Mouse (Mus musculus): ENCODE results near the gene Cnbp. TPM values are rescaled to one million over a fixed set of nuclear protein-coding genes. Genes with fewer than 3 reads are reported as not detected.
A peak's percentile ranks its signal among the peaks of the same experiment; 100 is the strongest.

The Cnbp gene
- total and polyA plus RNA-seq, 3 experiments: 201 to 879 (median 652) TPM

- Histone ChIP-seq H3K4me3 (ENCODE audit: control insufficient read depth in 1 of 2, insufficient read depth in 1 of 2, low read depth in 2 of 2, low read length in 2 of 2) (no peak overlapping the region), H3K9ac (ENCODE audit: control insufficient read depth, low read depth, low read length, poor library complexity, severe bottlenecking) (no peak overlapping the region), H3K36me3 (ENCODE audit: control insufficient read depth in 1 of 2, insufficient read depth in 2 of 2, low read length in 2 of 2) (no peaks in the 10 kb centered on the region), H3K27ac (ENCODE audit: control insufficient read depth, low read depth, low read length) (no peak overlapping the region), H3K79me2 (ENCODE audit: control insufficient read depth, insufficient read depth, low read length, poor library complexity) (no peaks in the 10 kb centered on the region), H3K4me1 (ENCODE audit: control insufficient read depth in 1 of 2, insufficient read depth in 2 of 2, low read length in 2 of 2) (peaks cover 3 to 7% of the 10 kb centered on the region in 2 experiments; a peak in 3 of 4 replicates), H3K27me3 (ENCODE audit: control insufficient read depth in 1 of 2, insufficient read depth in 2 of 2, low read length in 2 of 2) (no peaks in the 10 kb centered on the region; a peak in 1 of 4 replicates), H3K9me3 (replicated peaks; ENCODE audit: insufficient read depth, low read length) (no peaks in the 10 kb centered on the region)
- TF ChIP-seq MYC (IDR thresholded peaks at IDR 0.05; ENCODE audit: low read depth, low read length) (no peak), UBTF (IDR thresholded peaks at IDR 0.05; ENCODE audit: borderline replicate concordance, insufficient read depth, low read depth, low read length) (no peak), TAL1 (IDR thresholded peaks at IDR 0.05; ENCODE audit: low read length) (no peak), ZC3H11A (IDR thresholded peaks at IDR 0.05; ENCODE audit: low read depth, low read length) (no peak), POLR2A (IDR thresholded peaks at IDR 0.05; ENCODE audit: control insufficient read depth in 1 of 2, insufficient read depth in 1 of 2, low read depth in 1 of 2, low read length in 2 of 2, poor library complexity in 1 of 2) (no peak), NRF1 (IDR thresholded peaks at IDR 0.05; ENCODE audit: insufficient read depth, low read depth, low read length, poor library complexity, severe bottlenecking) (no peak)
- no peak for DNase-seq (ENCODE audit: low read depth, low spot score)
Observed at GRCm38 (mm10) chr6:87875083-87875482, 24.2 kb upstream of the Cnbp start.

DNA sequence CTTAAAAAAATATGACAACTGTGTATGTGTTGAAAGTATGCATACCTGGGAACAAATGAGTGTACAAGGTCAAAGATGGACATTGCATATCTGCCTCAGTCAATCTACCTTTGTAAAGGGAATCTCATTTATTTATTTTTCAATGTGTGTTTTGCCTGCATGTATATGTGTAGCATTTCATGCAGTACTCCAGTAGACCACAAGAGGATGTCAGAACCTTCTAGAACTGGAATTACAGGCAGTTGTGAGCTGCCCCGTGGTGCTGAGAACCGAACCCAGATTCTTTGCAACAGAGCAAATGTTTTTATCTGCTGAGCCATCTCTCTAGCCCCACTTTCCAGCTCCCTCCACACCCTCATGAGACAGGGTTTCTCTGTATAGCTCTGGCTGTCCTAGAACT is 23.1 kb upstream of the Cnbp start:
- H3K27ac ChIP-seq (ENCODE audit: control insufficient read depth, low read depth, low read length): no peak overlapping the region
- no peaks in the 10 kb centered on the region for H3K79me2 ChIP-seq (ENCODE audit: control insufficient read depth, insufficient read depth, low read length, poor library complexity)

GRCm38 (mm10) chr6:87873104-87873503 is 22.2 kb upstream of the Cnbp start:
- Histone ChIP-seq H3K36me3 (ENCODE audit: control insufficient read depth in 1 of 2, insufficient read depth in 2 of 2, low read length in 2 of 2) (peaks cover 0 to 15% of the 10 kb centered on the region in 2 experiments; a peak in 2 of 4 replicates), H3K9ac (ENCODE audit: control insufficient read depth, low read depth, low read length, poor library complexity, severe bottlenecking) (no peak overlapping the region), H3K27me3 (ENCODE audit: control insufficient read depth in 1 of 2, insufficient read depth in 2 of 2, low read length in 2 of 2) (no peaks in the 10 kb centered on the region; a peak in 1 of 4 replicates), H3K79me2 (ENCODE audit: control insufficient read depth, insufficient read depth, low read length, poor library complexity) (no peaks in the 10 kb centered on the region), H3K9me3 (replicated peaks; ENCODE audit: insufficient read depth, low read length) (no peaks in the 10 kb centered on the region), H3K27ac (ENCODE audit: control insufficient read depth, low read depth, low read length) (no peak overlapping the region), H3K4me3 (ENCODE audit: control insufficient read depth in 1 of 2, insufficient read depth in 1 of 2, low read depth in 2 of 2, low read length in 2 of 2) (no peak overlapping the region), H3K4me1 (ENCODE audit: control insufficient read depth in 1 of 2, insufficient read depth in 2 of 2, low read length in 2 of 2) (peaks cover 2 to 16% of the 10 kb centered on the region in 2 experiments; a peak in 3 of 4 replicates)
- DNase-seq (ENCODE audit: low read depth, low spot score): no peak
- TF ChIP-seq MYC (IDR thresholded peaks at IDR 0.05; ENCODE audit: low read depth, low read length): no peak
- no peak for TF ChIP-seq POLR2AphosphoS2 (IDR thresholded peaks at IDR 0.05; ENCODE audit: low read length)
- no peak for TF ChIP-seq ZC3H11A (IDR thresholded peaks at IDR 0.05; ENCODE audit: low read depth, low read length)
- no peak for TF ChIP-seq POLR2A (IDR thresholded peaks at IDR 0.05; ENCODE audit: control insufficient read depth in 1 of 2, insufficient read depth in 1 of 2, low read depth in 1 of 2, low read length in 2 of 2, poor library complexity in 1 of 2)
- TF ChIP-seq NELFE (IDR thresholded peaks at IDR 0.05; ENCODE audit: low read depth, low read length): no peak
- no peak for TF ChIP-seq TAL1 (IDR thresholded peaks at IDR 0.05; ENCODE audit: low read length)
- TF ChIP-seq RCOR1 (IDR thresholded peaks at IDR 0.05; ENCODE audit: low read depth, low read length): no peak
- no peak for TF ChIP-seq SIN3A (IDR thresholded peaks at IDR 0.05; ENCODE audit: low read length)
- TF ChIP-seq ZMIZ1 (IDR thresholded peaks at IDR 0.05; ENCODE audit: low read depth, low read length): no peak
- no peak for TF ChIP-seq BHLHE40 (IDR thresholded peaks at IDR 0.05; ENCODE audit: borderline replicate concordance, low read depth, low read length)
- TF ChIP-seq MYB (IDR thresholded peaks at IDR 0.05; ENCODE audit: low read depth, low read length): no peak
- no peak for TF ChIP-seq ETS1 (IDR thresholded peaks at IDR 0.05; ENCODE audit: low read depth, low read length)
- no peak for TF ChIP-seq JUND (IDR thresholded peaks at IDR 0.05; ENCODE audit: low read depth, low read length)

More for the DNA sequence above, 23.1 kb upstream of the Cnbp start:
- Histone ChIP-seq H3K9ac (ENCODE audit: control insufficient read depth, low read depth, low read length, poor library complexity, severe bottlenecking) (no peak overlapping the region), H3K4me1 (ENCODE audit: control insufficient read depth in 1 of 2, insufficient read depth in 2 of 2, low read length in 2 of 2) (peaks cover 0 to 8% of the 10 kb centered on the region in 2 experiments; a peak in 3 of 4 replicates), H3K36me3 (ENCODE audit: control insufficient read depth in 1 of 2, insufficient read depth in 2 of 2, low read length in 2 of 2) (peaks cover 0 to 8% of the 10 kb centered on the region in 2 experiments; a peak in 2 of 4 replicates), H3K27me3 (ENCODE audit: control insufficient read depth in 1 of 2, insufficient read depth in 2 of 2, low read length in 2 of 2) (no peaks in the 10 kb centered on the region; a peak in 1 of 4 replicates), H3K4me3 (ENCODE audit: control insufficient read depth in 1 of 2, insufficient read depth in 1 of 2, low read depth in 2 of 2, low read length in 2 of 2) (no peak overlapping the region), H3K9me3 (replicated peaks; ENCODE audit: insufficient read depth, low read length) (no peaks in the 10 kb centered on the region)
- TF ChIP-seq TBP (IDR thresholded peaks at IDR 0.05; ENCODE audit: low read depth, low read length) (no peak), NELFE (IDR thresholded peaks at IDR 0.05; ENCODE audit: low read depth, low read length) (no peak), CTCF (IDR thresholded peaks at IDR 0.05 in 2 of 3, conservative IDR thresholded peaks at IDR 0.05 in 1 of 3; ENCODE audit: control insufficient read depth in 1 of 3, insufficient read depth in 1 of 3, low read depth in 2 of 3, low read length in 3 of 3, poor library complexity in 1 of 3, severe bottlenecking in 1 of 3) (peak in 2 of 3 experiments; percentile 26 to 52; a peak in 3 of 6 replicates), SMC3 (IDR thresholded peaks at IDR 0.05; ENCODE audit: low read depth, low read length) (no peak; the same call in 1 of the 2 replicates), RAD21 (IDR thresholded peaks at IDR 0.05; ENCODE audit: low read depth, low read length) (no peak; the same call in 1 of the 2 replicates), MAZ (IDR thresholded peaks at IDR 0.05; ENCODE audit: low read depth, low read length) (no peak)
- DNase-seq (ENCODE audit: low read depth, low spot score): no peak

Measured in MEL (cell line).